Mouse (Mus musculus): Measurements from ENCODE around the gene Snx7. TPM values are rescaled to one million over a fixed set of nuclear protein-coding genes. Genes with fewer than 3 reads are reported as not detected.
A peak's percentile ranks its signal among the peaks of the same experiment; 100 is the strongest.

Gene Snx7
- polyA plus RNA-seq, 1 experiment from 2014 or later, result 16.4 TPM

GRCm38 (mm10) chr3:117814218-117814617 is 54.5 kb downstream of the Snx7 start:
- H3K27me3 ChIP-seq, result no peaks in the 10 kb centered on the region

GRCm38 (mm10) chr3:117812135-117812534 is 56.6 kb downstream of the Snx7 start:
- H3K27ac ChIP-seq, result no peak overlapping the region
- H3K4me1 ChIP-seq (replicated peaks), result no peaks in the 10 kb centered on the region
- no peaks in the 10 kb centered on the region for H3K36me3 ChIP-seq
- 64% methylated on average over 4 of the region's 4 CpGs for whole genome bisulfite sequencing
- no peak overlapping the region for H3K4me2 ChIP-seq
- H3K9me3 ChIP-seq, result no peaks in the 10 kb centered on the region
- no peak overlapping the region for H3K9ac ChIP-seq (replicated peaks)
- no peak for ATAC-seq (ENCODE audit: insufficient number of reproducible peaks, insufficient read depth, low FRiP score, low TSS enrichment, low read depth)
- H3K27me3 ChIP-seq, result no peaks in the 10 kb centered on the region
- H3K4me3 ChIP-seq (replicated peaks), result no peak overlapping the region

More at GRCm38 (mm10) chr3:117814218-117814617, 54.5 kb downstream of the Snx7 start:
- ATAC-seq (ENCODE audit: insufficient number of reproducible peaks, insufficient read depth, low FRiP score, low TSS enrichment, low read depth), result no peak
- Histone ChIP-seq H3K4me2 (no peak overlapping the region), H3K9me3 (no peaks in the 10 kb centered on the region), H3K27ac (no peak overlapping the region), H3K9ac (replicated peaks) (no peak overlapping the region), H3K4me3 (replicated peaks) (no peak overlapping the region), H3K4me1 (replicated peaks) (no peaks in the 10 kb centered on the region), H3K36me3 (no peaks in the 10 kb centered on the region)
- 75% methylated on average over 2 of the region's 2 CpGs for WGBS

GRCm38 (mm10) chr3:117805782-117806181 is 63.0 kb downstream of the Snx7 start:
- Histone ChIP-seq H3K4me3 (replicated peaks) (no peak overlapping the region), H3K27me3 (no peaks in the 10 kb centered on the region), H3K9ac (replicated peaks) (no peak overlapping the region), H3K27ac (no peak overlapping the region), H3K4me2 (no peak overlapping the region), H3K9me3 (no peaks in the 10 kb centered on the region), H3K36me3 (no peaks in the 10 kb centered on the region), H3K4me1 (replicated peaks) (no peaks in the 10 kb centered on the region)
- 88% methylated on average over 6 of the region's 6 CpGs for WGBS
- no peak for ATAC-seq (ENCODE audit: insufficient number of reproducible peaks, insufficient read depth, low FRiP score, low TSS enrichment, low read depth)

- Histone ChIP-seq H3K4me2 (no peak overlapping the region), H3K36me3 (no peaks in the 10 kb centered on the region), H3K9me3 (no peaks in the 10 kb centered on the region), H3K27me3 (no peaks in the 10 kb centered on the region), H3K4me1 (replicated peaks) (no peaks in the 10 kb centered on the region), H3K9ac (replicated peaks) (no peak overlapping the region), H3K27ac (no peak overlapping the region), H3K4me3 (replicated peaks) (no peak overlapping the region)
- ATAC-seq (ENCODE audit: insufficient number of reproducible peaks, insufficient read depth, low FRiP score, low TSS enrichment, low read depth), result no peak
Observed at GRCm38 (mm10) chr3:117794501-117794900, 74.2 kb downstream of the Snx7 start.

GRCm38 (mm10) chr3:117791951-117792350 is 76.8 kb downstream of the Snx7 start:
- 70% methylated on average over 4 of the region's 4 CpGs for WGBS
- no peak for ATAC-seq (ENCODE audit: insufficient number of reproducible peaks, insufficient read depth, low FRiP score, low TSS enrichment, low read depth)
- H3K9ac ChIP-seq (replicated peaks), result no peak overlapping the region
- no peaks in the 10 kb centered on the region for H3K27me3 ChIP-seq
- no peaks in the 10 kb centered on the region for H3K36me3 ChIP-seq
- H3K27ac ChIP-seq, result no peak overlapping the region
- no peak overlapping the region for H3K4me3 ChIP-seq (replicated peaks)
- no peaks in the 10 kb centered on the region for H3K9me3 ChIP-seq
- H3K4me1 ChIP-seq (replicated peaks), result peaks cover 9% of the 10 kb centered on the region
- H3K4me2 ChIP-seq, result no peak overlapping the region

- H3K27me3 ChIP-seq, result no peaks in the 10 kb centered on the region
- H3K27ac ChIP-seq, result no peak overlapping the region
- peaks cover 9% of the 10 kb centered on the region for H3K4me1 ChIP-seq (replicated peaks)
- H3K36me3 ChIP-seq, result no peaks in the 10 kb centered on the region
- H3K9ac ChIP-seq (replicated peaks), result no peak overlapping the region
- ATAC-seq (ENCODE audit: insufficient number of reproducible peaks, insufficient read depth, low FRiP score, low TSS enrichment, low read depth), result no peak
- 84% methylated on average over 2 of the region's 2 CpGs for WGBS
- H3K9me3 ChIP-seq, result no peaks in the 10 kb centered on the region
- no peak overlapping the region for H3K4me3 ChIP-seq (replicated peaks)
- H3K4me2 ChIP-seq, result no peak overlapping the region
Observed at GRCm38 (mm10) chr3:117791273-117791672, 77.5 kb downstream of the Snx7 start.

- H3K9me3 ChIP-seq, result no peaks in the 10 kb centered on the region
- H3K27me3 ChIP-seq, result no peaks in the 10 kb centered on the region
- ATAC-seq (ENCODE audit: insufficient number of reproducible peaks, insufficient read depth, low FRiP score, low TSS enrichment, low read depth), result 0 out of 2 replicates have a peak, but pooled peaks have one; percentile 76
- no peak overlapping the region for H3K4me3 ChIP-seq (replicated peaks)
- H3K4me1 ChIP-seq (replicated peaks), result peaks cover 9% of the 10 kb centered on the region
- WGBS, result 69% methylated on average over 14 of the region's 14 CpGs
- H3K4me2 ChIP-seq, result no peak overlapping the region
- no peak overlapping the region for H3K9ac ChIP-seq (replicated peaks)
- no peak overlapping the region for H3K27ac ChIP-seq
- no peaks in the 10 kb centered on the region for H3K36me3 ChIP-seq
Observed at GRCm38 (mm10) chr3:117788800-117789693, 79.7 kb downstream of the Snx7 start.

GRCm38 (mm10) chr3:117787247-117787646 is 81.5 kb downstream of the Snx7 start:
- Histone ChIP-seq H3K9ac (replicated peaks) (no peak overlapping the region), H3K4me1 (replicated peaks) (peaks cover 9% of the 10 kb centered on the region), H3K9me3 (no peaks in the 10 kb centered on the region), H3K4me2 (no peak overlapping the region), H3K36me3 (no peaks in the 10 kb centered on the region), H3K4me3 (replicated peaks) (no peak overlapping the region), H3K27me3 (no peaks in the 10 kb centered on the region), H3K27ac (no peak overlapping the region)
- ATAC-seq (ENCODE audit: insufficient number of reproducible peaks, insufficient read depth, low FRiP score, low TSS enrichment, low read depth), result no peak
- WGBS, result 48% methylated on average over 6 of the region's 6 CpGs

GRCm38 (mm10) chr3:117752151-117752757 is 116.5 kb downstream of the Snx7 start:
- Histone ChIP-seq H3K9ac (replicated peaks) (no peak overlapping the region), H3K36me3 (no peaks in the 10 kb centered on the region), H3K9me3 (no peaks in the 10 kb centered on the region), H3K4me2 (no peak overlapping the region), H3K27me3 (no peaks in the 10 kb centered on the region), H3K4me3 (replicated peaks) (no peak overlapping the region), H3K27ac (no peak overlapping the region), H3K4me1 (replicated peaks) (0 out of 2 replicates have a peak, but pooled peaks cover 5% of the 10 kb centered on the region)
- 63% methylated on average over 5 of the region's 5 CpGs for WGBS
- ATAC-seq (ENCODE audit: insufficient number of reproducible peaks, insufficient read depth, low FRiP score, low TSS enrichment, low read depth), result no peak

GRCm38 (mm10) chr3:117751665-117752064 is 117.1 kb downstream of the Snx7 start:
- no peak overlapping the region for H3K9ac ChIP-seq (replicated peaks)
- H3K4me2 ChIP-seq, result no peak overlapping the region
- H3K9me3 ChIP-seq, result no peaks in the 10 kb centered on the region
- ATAC-seq (ENCODE audit: insufficient number of reproducible peaks, insufficient read depth, low FRiP score, low TSS enrichment, low read depth), result no peak
- H3K4me3 ChIP-seq (replicated peaks), result no peak overlapping the region
- H3K27me3 ChIP-seq, result no peaks in the 10 kb centered on the region
- no peaks in the 10 kb centered on the region for H3K36me3 ChIP-seq
- H3K4me1 ChIP-seq (replicated peaks), result 0 out of 2 replicates have a peak, but pooled peaks cover 5% of the 10 kb centered on the region
- WGBS, result 35% methylated on average over 2 of the region's 2 CpGs
- no peak overlapping the region for H3K27ac ChIP-seq

GRCm38 (mm10) chr3:117749256-117749655 is 119.5 kb downstream of the Snx7 start:
- H3K4me1 ChIP-seq (replicated peaks), result 0 out of 2 replicates have a peak, but pooled peaks cover 5% of the 10 kb centered on the region
- H3K4me3 ChIP-seq (replicated peaks), result no peak overlapping the region
- WGBS, result 82% methylated on average over 3 of the region's 3 CpGs
- no peaks in the 10 kb centered on the region for H3K27me3 ChIP-seq
- no peak overlapping the region for H3K4me2 ChIP-seq
- H3K27ac ChIP-seq, result no peak overlapping the region
- no peaks in the 10 kb centered on the region for H3K9me3 ChIP-seq
- H3K9ac ChIP-seq (replicated peaks), result no peak overlapping the region
- no peak for ATAC-seq (ENCODE audit: insufficient number of reproducible peaks, insufficient read depth, low FRiP score, low TSS enrichment, low read depth)
- no peaks in the 10 kb centered on the region for H3K36me3 ChIP-seq
